Mouse (Mus musculus) stomach, postnatal 0 days (tissue): ENCODE data around the gene Rnf6. TPM values are rescaled to one million over a fixed set of nuclear protein-coding genes. Genes with fewer than 3 reads are reported as not detected.

Experiments
- ATAC-seq: fragments of 200-750 bp; cut with Nextera tagmentation; 2 replicates; pipeline ENCODE4 v1.8.0; 2017; ENCODE audit not compliant: low FRiP score, low TSS enrichment
- DNase-seq: peaks from one replicate; pipeline ENCODE4 v3.0.0-alpha.2; 2016; ENCODE audit warnings: low spot score
- H3K27ac ChIP-seq: fragments of 300-500 bp; sonication (generic); replicated peaks from 2 replicates; pipeline ENCODE4 v1.5.1; 2014; ENCODE audit warnings: mild to moderate bottlenecking, control low read depth
- H3K27me3 ChIP-seq: fragments of 300-500 bp; sonication (generic); 2 replicates; pipeline ENCODE4 v1.6.1; 2014; ENCODE audit warnings: low read length; ENCODE audit not compliant: control insufficient read depth, insufficient read depth
- H3K36me3 ChIP-seq: fragments of 300-500 bp; sonication (generic); 2 replicates; pipeline ENCODE4 v1.6.1; 2014; ENCODE audit warnings: low read length, mixed read lengths; ENCODE audit not compliant: control insufficient read depth, insufficient read depth
- H3K4me1 ChIP-seq: fragments of 300-500 bp; sonication (generic); replicated peaks from 2 replicates; pipeline ENCODE4 v1.6.1; 2014; ENCODE audit warnings: antibody characterized with exemption; ENCODE audit not compliant: control insufficient read depth, insufficient read depth
- H3K4me2 ChIP-seq: fragments of 300-500 bp; sonication (generic); replicated peaks from 2 replicates; pipeline ENCODE4 v1.6.1; 2014; ENCODE audit warnings: low read depth, mild to moderate bottlenecking, control low read depth, moderate library complexity
- H3K4me3 ChIP-seq: fragments of 300-500 bp; sonication (generic); 2 replicates; pipeline ENCODE4 v1.5.1; 2014; ENCODE audit warnings: low read depth, low read length, control low read depth
- H3K9ac ChIP-seq: fragments of 300-500 bp; sonication (generic); 2 replicates; pipeline ENCODE4 v1.6.1; 2014; ENCODE audit warnings: mild to moderate bottlenecking, low read length, control low read depth, mixed read lengths
- H3K9me3 ChIP-seq: fragments of 300-500 bp; sonication (generic); 2 replicates; pipeline ENCODE4 v1.6.1; 2016; ENCODE audit warnings: low read length; ENCODE audit not compliant: control insufficient read depth
- CTCF ChIP-seq: IDR thresholded peaks from 2 replicates; pipeline ENCODE4 v1.5.1; 2016; ENCODE audit warnings: antibody characterized with exemption, low read depth, mild to moderate bottlenecking, moderate library complexity
- EP300 ChIP-seq: optimal IDR thresholded peaks from 2 replicates; pipeline ENCODE3; 2016; ENCODE audit warnings: antibody characterized with exemption
- WGBS: fragments of 180-500 bp; shearing (Covaris S2); extraction: QIAGEN DNeasy Blood & Tissue Kit; methylation state at CpG from one replicate; pipeline ENCODE4 v1.1.7; 2014; 5-methylcytosine and 5-hydroxymethylcytosine counted together
- polyA plus RNA-seq: library from polyadenylated mRNA; unstranded; fragments of >200 nt; fragmentation: Nextera tagmentation; extraction: Ambion mirVana; gene quantifications from 2 replicates; pipeline ENCODE4 v1.2.1, GENCODE M21; 2015

The Rnf6 gene
- polyA plus RNA-seq, 1 experiment from 2014 or later: 38.3 TPM

- Histone ChIP-seq H3K27me3 (no peaks in the 10 kb centered on the region), H3K27ac (peak overlapping the region; percentile 71), H3K9ac (no peak overlapping the region), H3K9me3 (no peaks in the 10 kb centered on the region), H3K36me3 (no peaks in the 10 kb centered on the region), H3K4me1 (peaks cover 2% of the 10 kb centered on the region), H3K4me3 (no peak overlapping the region), H3K4me2 (no peak overlapping the region)
- WGBS: 35% methylated on average over 5 of the region's 5 CpGs
- ATAC-seq (peak; percentile 58; the same call in 1 of the 2 replicates), DNase-seq (no peak)
- TF ChIP-seq EP300: peak; percentile 76
- no peak for TF ChIP-seq CTCF
Observed at GRCm38 (mm10) chr5:146251663-146252429, 30.5 kb upstream of the Rnf6 start.

- WGBS: 60% methylated on average over 12 of the region's 12 CpGs
- Histone ChIP-seq H3K4me2 (no peak overlapping the region), H3K27me3 (no peaks in the 10 kb centered on the region), H3K27ac (peak overlapping the region; percentile 35), H3K4me3 (no peak overlapping the region), H3K9me3 (no peaks in the 10 kb centered on the region), H3K9ac (no peak overlapping the region), H3K4me1 (peaks cover 2% of the 10 kb centered on the region), H3K36me3 (no peaks in the 10 kb centered on the region)
- TF ChIP-seq CTCF: no peak
- TF ChIP-seq EP300: no peak
- ATAC-seq: peak; percentile 73
- peak; percentile 22 for DNase-seq
Observed at GRCm38 (mm10) chr5:146250369-146251075, 29.2 kb upstream of the Rnf6 start.

GRCm38 (mm10) chr5:146248746-146249145 is 27.4 kb upstream of the Rnf6 start:
- H3K4me1 ChIP-seq: peaks cover 2% of the 10 kb centered on the region
- DNase-seq (no peak), ATAC-seq (0 out of 2 replicates have a peak, but pooled peaks have one; percentile 57)
- no peak overlapping the region for H3K9ac ChIP-seq
- no peak overlapping the region for H3K4me3 ChIP-seq
- no peaks in the 10 kb centered on the region for H3K27me3 ChIP-seq
- no peak overlapping the region for H3K27ac ChIP-seq
- no peaks in the 10 kb centered on the region for H3K9me3 ChIP-seq
- no peak for TF ChIP-seq EP300
- TF ChIP-seq CTCF: no peak
- no peaks in the 10 kb centered on the region for H3K36me3 ChIP-seq
- 60% methylated on average over 10 of the region's 10 CpGs for WGBS
- no peak overlapping the region for H3K4me2 ChIP-seq

- H3K27ac ChIP-seq: peak overlapping the region; percentile 41; the same call in 1 of the 2 replicates
- H3K4me2 ChIP-seq: no peak overlapping the region
- H3K4me1 ChIP-seq: peaks cover 1% of the 10 kb centered on the region
- H3K4me3 ChIP-seq: no peak overlapping the region
- WGBS: 47% methylated on average over 5 of the region's 5 CpGs
- H3K9me3 ChIP-seq: no peaks in the 10 kb centered on the region
- TF ChIP-seq EP300: no peak
- TF ChIP-seq CTCF: no peak
- H3K36me3 ChIP-seq: no peaks in the 10 kb centered on the region
- no peak overlapping the region for H3K9ac ChIP-seq
- DNase-seq (no peak), ATAC-seq (no peak)
- no peaks in the 10 kb centered on the region for H3K27me3 ChIP-seq
Observed at GRCm38 (mm10) chr5:146247709-146248108, 26.4 kb upstream of the Rnf6 start.

GRCm38 (mm10) chr5:146246386-146246785 is 25.0 kb upstream of the Rnf6 start:
- TF ChIP-seq CTCF: no peak
- no peak for TF ChIP-seq EP300
- 93% methylated on average over 1 of the region's 1 CpGs for WGBS
- H3K9ac ChIP-seq: no peak overlapping the region

More at GRCm38 (mm10) chr5:146246386-146246785, 25.0 kb upstream of the Rnf6 start:
- no peak overlapping the region for H3K27ac ChIP-seq
- H3K36me3 ChIP-seq: no peaks in the 10 kb centered on the region
- no peaks in the 10 kb centered on the region for H3K9me3 ChIP-seq
- no peak for DNase-seq
- H3K4me3 ChIP-seq: no peak overlapping the region
- ATAC-seq: no peak
- no peak overlapping the region for H3K4me2 ChIP-seq
- no peaks in the 10 kb centered on the region; the same call in 1 of the 2 replicates for H3K4me1 ChIP-seq
- H3K27me3 ChIP-seq: no peaks in the 10 kb centered on the region
